Mouse (Mus musculus): ENCODE measurements around the gene Mamstr. TPM values are rescaled to one million over a fixed set of nuclear protein-coding genes. Genes with fewer than 3 reads are reported as not detected.

Gene Mamstr
- polyA plus RNA-seq, 1 experiment from 2014 or later = 2.8 TPM

GRCm38 (mm10) chr7:45625481-45625880, 14.3 kb upstream of the Mamstr start:
- WGBS = 91% methylated on average over 8 of the region's 8 CpGs
- Histone ChIP-seq H3K27ac (ENCODE audit: low read length) (no peak overlapping the region), H3K4me3 (replicated peaks; ENCODE audit: low read length) (no peak overlapping the region), H3K36me3 (ENCODE audit: control insufficient read depth, insufficient read depth) (no peaks in the 10 kb centered on the region), H3K9ac (replicated peaks; ENCODE audit: low read depth, low read length) (no peak overlapping the region), H3K27me3 (replicated peaks; ENCODE audit: control insufficient read depth, insufficient read depth, low read length) (no peaks in the 10 kb centered on the region), H3K4me1 (replicated peaks; ENCODE audit: control insufficient read depth, insufficient read depth, low read length) (peaks cover 8% of the 10 kb centered on the region; the same call in 1 of the 2 replicates), H3K4me2 (ENCODE audit: low read length) (no peak overlapping the region), H3K9me3 (ENCODE audit: control insufficient read depth, low read length) (no peaks in the 10 kb centered on the region)
- ATAC-seq = no peak

GRCm38 (mm10) chr7:45626571-45627076, 13.2 kb upstream of the Mamstr start:
- ATAC-seq = no peak
- no peak overlapping the region for H3K9ac ChIP-seq (replicated peaks; ENCODE audit: low read depth, low read length)
- H3K4me1 ChIP-seq (replicated peaks; ENCODE audit: control insufficient read depth, insufficient read depth, low read length) = peaks cover 8% of the 10 kb centered on the region; the same call in 1 of the 2 replicates
- H3K36me3 ChIP-seq (ENCODE audit: control insufficient read depth, insufficient read depth) = no peaks in the 10 kb centered on the region
- H3K4me3 ChIP-seq (replicated peaks; ENCODE audit: low read length) = no peak overlapping the region
- no peaks in the 10 kb centered on the region for H3K27me3 ChIP-seq (replicated peaks; ENCODE audit: control insufficient read depth, insufficient read depth, low read length)
- 91% methylated on average over 7 of the region's 7 CpGs for WGBS
- no peaks in the 10 kb centered on the region for H3K9me3 ChIP-seq (ENCODE audit: control insufficient read depth, low read length)
- H3K4me2 ChIP-seq (ENCODE audit: low read length) = no peak overlapping the region
- H3K27ac ChIP-seq (ENCODE audit: low read length) = no peak overlapping the region

GRCm38 (mm10) chr7:45627261-45627660, 12.5 kb upstream of the Mamstr start, which contains the start of gene Rasip1:
Rasip1 (plus strand) TSS chr7:45627488.
- Histone ChIP-seq H3K9ac (replicated peaks; ENCODE audit: low read depth, low read length) (peak within 1 kb of the TSS; percentile 84), H3K4me3 (replicated peaks; ENCODE audit: low read length) (peak within 1 kb of the TSS; percentile 61), H3K27me3 (replicated peaks; ENCODE audit: control insufficient read depth, insufficient read depth, low read length) (no peaks in the 10 kb centered on the region; the same call in 1 of the 2 replicates), H3K4me1 (replicated peaks; ENCODE audit: control insufficient read depth, insufficient read depth, low read length) (peaks cover 9% of the 10 kb centered on the region; the same call in 1 of the 2 replicates), H3K27ac (ENCODE audit: low read length) (peak within 1 kb of the TSS; percentile 85), H3K9me3 (ENCODE audit: control insufficient read depth, low read length) (no peaks in the 10 kb centered on the region), H3K4me2 (ENCODE audit: low read length) (peak within 1 kb of the TSS; percentile 91), H3K36me3 (ENCODE audit: control insufficient read depth, insufficient read depth) (no peaks in the 10 kb centered on the region)
- no peak for ATAC-seq
- 93% methylated on average over 9 of the region's 9 CpGs for WGBS

- H3K4me3 ChIP-seq (replicated peaks; ENCODE audit: low read length) = peak overlapping the region; percentile 61
- H3K4me1 ChIP-seq (replicated peaks; ENCODE audit: control insufficient read depth, insufficient read depth, low read length) = peaks cover 14% of the 10 kb centered on the region
- H3K4me2 ChIP-seq (ENCODE audit: low read length) = peak overlapping the region; percentile 91
- peak; percentile 84 for ATAC-seq
- no peaks in the 10 kb centered on the region; the same call in 1 of the 2 replicates for H3K27me3 ChIP-seq (replicated peaks; ENCODE audit: control insufficient read depth, insufficient read depth, low read length)
- peak overlapping the region; percentile 85 for H3K27ac ChIP-seq (ENCODE audit: low read length)
- under 1% methylated on average over 105 of the region's 105 CpGs for WGBS
- H3K9ac ChIP-seq (replicated peaks; ENCODE audit: low read depth, low read length) = peak overlapping the region; percentile 84
- no peaks in the 10 kb centered on the region for H3K9me3 ChIP-seq (ENCODE audit: control insufficient read depth, low read length)
- H3K36me3 ChIP-seq (ENCODE audit: control insufficient read depth, insufficient read depth) = no peaks in the 10 kb centered on the region
Observed at GRCm38 (mm10) chr7:45628364-45629294, 11.1 kb upstream of the Mamstr start.

GRCm38 (mm10) chr7:45630064-45630907, 9.5 kb upstream of the Mamstr start:
- no peaks in the 10 kb centered on the region for H3K36me3 ChIP-seq (ENCODE audit: control insufficient read depth, insufficient read depth)
- 72% methylated on average over 23 of the region's 23 CpGs for whole genome bisulfite sequencing
- no peaks in the 10 kb centered on the region for H3K9me3 ChIP-seq (ENCODE audit: control insufficient read depth, low read length)
- peaks cover 14% of the 10 kb centered on the region for H3K4me1 ChIP-seq (replicated peaks; ENCODE audit: control insufficient read depth, insufficient read depth, low read length)
- no peak overlapping the region for H3K4me2 ChIP-seq (ENCODE audit: low read length)
- ATAC-seq = no peak
- H3K27me3 ChIP-seq (replicated peaks; ENCODE audit: control insufficient read depth, insufficient read depth, low read length) = no peaks in the 10 kb centered on the region; the same call in 1 of the 2 replicates
- no peak overlapping the region for H3K4me3 ChIP-seq (replicated peaks; ENCODE audit: low read length)
- H3K27ac ChIP-seq (ENCODE audit: low read length) = no peak overlapping the region
- no peak overlapping the region for H3K9ac ChIP-seq (replicated peaks; ENCODE audit: low read depth, low read length)

- Histone ChIP-seq H3K36me3 (ENCODE audit: control insufficient read depth, insufficient read depth) (no peaks in the 10 kb centered on the region; the same call in 1 of the 2 replicates), H3K27me3 (replicated peaks; ENCODE audit: control insufficient read depth, insufficient read depth, low read length) (no peaks in the 10 kb centered on the region; the same call in 1 of the 2 replicates), H3K9ac (replicated peaks; ENCODE audit: low read depth, low read length) (peak overlapping the region; percentile 49), H3K4me2 (ENCODE audit: low read length) (peak overlapping the region; percentile 43), H3K9me3 (ENCODE audit: control insufficient read depth, low read length) (no peaks in the 10 kb centered on the region), H3K4me1 (replicated peaks; ENCODE audit: control insufficient read depth, insufficient read depth, low read length) (peaks cover 14% of the 10 kb centered on the region), H3K4me3 (replicated peaks; ENCODE audit: low read length) (peak overlapping the region; percentile 3; the same call in 1 of the 2 replicates), H3K27ac (ENCODE audit: low read length) (no peak overlapping the region)
- ATAC-seq = no peak
- 9% methylated on average over 35 of the region's 35 CpGs for WGBS
Observed at GRCm38 (mm10) chr7:45632499-45632898, 7.3 kb upstream of the Mamstr start.

- ATAC-seq = no peak
- 88% methylated on average over 11 of the region's 11 CpGs for WGBS
Observed at GRCm38 (mm10) chr7:45634946-45635681, 4.7 kb upstream of the Mamstr start.

More at GRCm38 (mm10) chr7:45634946-45635681, 4.7 kb upstream of the Mamstr start:
- no peak overlapping the region for H3K9ac ChIP-seq (replicated peaks; ENCODE audit: low read depth, low read length)
- no peak overlapping the region for H3K4me3 ChIP-seq (replicated peaks; ENCODE audit: low read length)
- no peaks in the 10 kb centered on the region; the same call in 1 of the 2 replicates for H3K27me3 ChIP-seq (replicated peaks; ENCODE audit: control insufficient read depth, insufficient read depth, low read length)
- no peaks in the 10 kb centered on the region; the same call in 1 of the 2 replicates for H3K36me3 ChIP-seq (ENCODE audit: control insufficient read depth, insufficient read depth)
- no peak overlapping the region for H3K27ac ChIP-seq (ENCODE audit: low read length)
- peaks cover 10% of the 10 kb centered on the region for H3K4me1 ChIP-seq (replicated peaks; ENCODE audit: control insufficient read depth, insufficient read depth, low read length)
- no peak overlapping the region for H3K4me2 ChIP-seq (ENCODE audit: low read length)
- H3K9me3 ChIP-seq (ENCODE audit: control insufficient read depth, low read length) = no peaks in the 10 kb centered on the region

All from forebrain, embryonic 16.5 days (tissue).